Mouse (Mus musculus) myocyte (in vitro differentiated cells): ENCODE measurements around the gene Mical1. TPM values are rescaled to one million over a fixed set of nuclear protein-coding genes. Genes with fewer than 3 reads are reported as not detected.
A peak's percentile ranks its signal among the peaks of the same experiment; 100 is the strongest.

Source experiments
- H3K27me3 ChIP-seq: one replicate; pipeline ENCODE4 v1.6.1; 2011; ENCODE audit not compliant: control insufficient read depth, insufficient read depth, insufficient read length
- H3K36me3 ChIP-seq: one replicate; pipeline ENCODE4 v1.6.1; 2011; ENCODE audit not compliant: control insufficient read depth, insufficient read depth
- H3K4me2 ChIP-seq: one replicate; pipeline ENCODE4 v1.6.1; 2011; ENCODE audit warnings: low read depth, control low read depth
- H3K4me3 ChIP-seq: one replicate; pipeline ENCODE4 v1.5.1; 2011; ENCODE audit warnings: mild to moderate bottlenecking, control low read depth, moderate library complexity
- H3K79me2 ChIP-seq: one replicate; pipeline ENCODE4 v1.6.1; 2011; ENCODE audit not compliant: control insufficient read depth, insufficient read depth
- H3ac ChIP-seq: one replicate; pipeline ENCODE4 v1.6.1; 2011; ENCODE audit not compliant: control insufficient read depth, insufficient read length
- CEBPB ChIP-seq: IDR thresholded peaks from 2 replicates; pipeline ENCODE4 v1.6.1; 2011; ENCODE audit warnings: mild to moderate bottlenecking, moderate library complexity; ENCODE audit not compliant: poor library complexity, insufficient read depth, severe bottlenecking
- E2F4 ChIP-seq: IDR thresholded peaks from one replicate; pipeline ENCODE4 v1.6.1; 2011; ENCODE audit warnings: mild to moderate bottlenecking, control low read depth, moderate library complexity; ENCODE audit not compliant: insufficient read depth
- MAX ChIP-seq: IDR thresholded peaks from one replicate; pipeline ENCODE4 v1.6.1; 2011; ENCODE audit warnings: low read depth, mild to moderate bottlenecking, control low read depth
- MYOD1 ChIP-seq, 3 experiments: IDR thresholded peaks; one replicate each; pipeline ENCODE4 v1.6.1; 2011; ENCODE audit warnings: control low read depth in 2 of 3, low read depth in 2 of 3, mild to moderate bottlenecking in 2 of 3, moderate library complexity in 1 of 3; ENCODE audit not compliant: insufficient read length in 2 of 3, control insufficient read depth in 1 of 3
- MYOG ChIP-seq, 3 experiments: IDR thresholded peaks; one replicate each; pipeline ENCODE4 v1.6.1; 2011; ENCODE audit warnings: control low read depth in 2 of 3, low read depth in 2 of 3, mild to moderate bottlenecking in 2 of 3; ENCODE audit not compliant: insufficient read length in 2 of 3, control insufficient read depth in 1 of 3, insufficient read depth in 1 of 3
- POLR2A ChIP-seq: IDR thresholded peaks from one replicate; pipeline ENCODE4 v1.6.1; 2011; ENCODE audit warnings: low read depth, mild to moderate bottlenecking, control low read depth, moderate library complexity; ENCODE audit not compliant: insufficient read length
- POLR2AphosphoS2 ChIP-seq: IDR thresholded peaks from one replicate; pipeline ENCODE4 v1.6.1; 2011; ENCODE audit warnings: low read depth, control low read depth; ENCODE audit not compliant: insufficient read length
- REST ChIP-seq: IDR thresholded peaks from one replicate; pipeline ENCODE4 v1.6.1; 2011; ENCODE audit warnings: mild to moderate bottlenecking, control low read depth, moderate library complexity; ENCODE audit not compliant: insufficient read depth, insufficient read length
- SRF ChIP-seq: IDR thresholded peaks from one replicate; pipeline ENCODE4 v1.6.1; 2011; ENCODE audit warnings: low read depth; ENCODE audit not compliant: control insufficient read depth, insufficient read length
- TCF12 ChIP-seq: IDR thresholded peaks from one replicate; pipeline ENCODE4 v1.6.1; 2011; ENCODE audit warnings: mild to moderate bottlenecking, control low read depth; ENCODE audit not compliant: poor library complexity, insufficient read depth, severe bottlenecking
- TCF3 ChIP-seq: IDR thresholded peaks from one replicate; pipeline ENCODE4 v1.6.1; 2011; ENCODE audit warnings: low read depth, control low read depth; ENCODE audit not compliant: insufficient read length
- USF1 ChIP-seq: IDR thresholded peaks from one replicate; pipeline ENCODE4 v1.6.1; 2011; ENCODE audit warnings: low read depth, mild to moderate bottlenecking, control low read depth, moderate library complexity
- polyA plus RNA-seq: library from polyadenylated mRNA; unstranded; fragments of >200 nt; fragmentation: generic; extraction: Trizol; gene quantifications from one replicate; pipeline ENCODE4 v1.2.1, GENCODE M21; 2012; ENCODE audit warnings: missing spikeins

The Mical1 gene
- polyA plus RNA-seq, 1 experiment: 77.0 TPM

DNA sequence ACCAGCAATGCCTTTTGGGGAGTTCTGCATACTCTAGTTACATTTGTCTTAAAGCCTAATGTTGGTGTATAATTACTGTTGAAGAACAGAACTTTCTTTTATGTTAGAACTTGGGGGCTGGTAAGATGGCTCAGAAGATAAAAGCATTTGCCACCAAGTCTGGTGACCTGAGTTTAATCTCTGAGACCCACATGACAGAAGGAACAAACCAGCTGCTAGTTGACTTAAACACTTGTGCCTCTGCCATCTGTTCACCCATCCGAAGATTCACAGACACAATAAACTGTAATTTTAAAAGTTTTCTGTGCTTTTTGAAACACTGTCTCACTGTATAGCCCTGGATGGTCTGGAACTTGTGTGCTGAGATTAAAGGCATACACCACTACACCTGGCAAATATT lies 49.6 kb downstream of the Mical1 start:
- H3K27me3 ChIP-seq: no peaks in the 10 kb centered on the region
- H3ac ChIP-seq: no peak overlapping the region
- H3K36me3 ChIP-seq: peaks cover 62% of the 10 kb centered on the region
- H3K4me3 ChIP-seq: no peak overlapping the region
- TF ChIP-seq MAX (no peak), TCF3 (peak; percentile 5), POLR2AphosphoS2 (no peak), CEBPB (no peak), MYOD1 (IDR thresholded peaks at IDR 0.05; ENCODE audit: control insufficient read depth in 1 of 3, insufficient read length in 2 of 3, low read depth in 2 of 3) (peak in 2 of 3 experiments; percentile 37 to 65), E2F4 (no peak), POLR2A (no peak), USF1 (no peak), MYOG (IDR thresholded peaks at IDR 0.05; ENCODE audit: control insufficient read depth in 1 of 3, insufficient read depth in 1 of 3, insufficient read length in 2 of 3, low read depth in 2 of 3) (peak in 1 of 3 experiments; percentile 24), REST (no peak), TCF12 (peak; percentile 50), SRF (no peak)
- H3K79me2 ChIP-seq: peaks cover 86% of the 10 kb centered on the region
- H3K4me2 ChIP-seq: peak overlapping the region; percentile 88

- TF ChIP-seq POLR2AphosphoS2 (no peak), SRF (no peak), USF1 (no peak), POLR2A (no peak), REST (no peak), TCF12 (no peak), CEBPB (no peak), TCF3 (no peak), E2F4 (no peak), MAX (no peak), MYOD1 (IDR thresholded peaks at IDR 0.05; ENCODE audit: control insufficient read depth in 1 of 3, insufficient read length in 2 of 3, low read depth in 2 of 3) (no peak), MYOG (IDR thresholded peaks at IDR 0.05; ENCODE audit: control insufficient read depth in 1 of 3, insufficient read depth in 1 of 3, insufficient read length in 2 of 3, low read depth in 2 of 3) (no peak)
- Histone ChIP-seq H3K27me3 (no peaks in the 10 kb centered on the region), H3K4me3 (no peak overlapping the region), H3K79me2 (peaks cover 63% of the 10 kb centered on the region), H3K36me3 (peaks cover 68% of the 10 kb centered on the region), H3K4me2 (no peak overlapping the region), H3ac (no peak overlapping the region)
Observed at GRCm38 (mm10) chr10:41529972-41530371, 53.9 kb downstream of the Mical1 start.

- peaks cover 18% of the 10 kb centered on the region for H3K79me2 ChIP-seq
- no peak for TF ChIP-seq MYOD1 (IDR thresholded peaks at IDR 0.05; ENCODE audit: control insufficient read depth in 1 of 3, insufficient read length in 2 of 3, low read depth in 2 of 3)
- no peak for TF ChIP-seq MAX
- TF ChIP-seq TCF12: no peak
- TF ChIP-seq USF1: no peak
- TF ChIP-seq POLR2A: no peak
- no peak overlapping the region for H3ac ChIP-seq
- no peak overlapping the region for H3K4me3 ChIP-seq
- H3K36me3 ChIP-seq: peaks cover 30% of the 10 kb centered on the region
- no peak overlapping the region for H3K4me2 ChIP-seq
- H3K27me3 ChIP-seq: no peaks in the 10 kb centered on the region
Observed at GRCm38 (mm10) chr10:41535991-41536390, 59.9 kb downstream of the Mical1 start.

Other genes starting within 250 kb of the Mical1 start
- 11.9 TPM for gene Fig4, start 173.1 kb upstream of the Mical1 start, polyA plus RNA-seq
- gene Ak9, start 172.3 kb upstream of the Mical1 start, polyA plus RNA-seq: not detected
- 7.6 TPM for gene Zbtb24, start 25.9 kb upstream of the Mical1 start, polyA plus RNA-seq
- 26.4 TPM for gene Smpd2, start 14.1 kb downstream of the Mical1 start, polyA plus RNA-seq
- 0.64 TPM for gene Ppil6, start 14.1 kb downstream of the Mical1 start, polyA plus RNA-seq
- gene Cd164, start 43.1 kb downstream of the Mical1 start, polyA plus RNA-seq: 203 TPM
- gene Ccdc162, start 240.3 kb downstream of the Mical1 start, polyA plus RNA-seq: 5.0 TPM